Mouse (Mus musculus) heart, embryonic 14.5 days (tissue): ENCODE results near the gene Commd1. TPM values are rescaled to one million over a fixed set of nuclear protein-coding genes. Genes with fewer than 3 reads are reported as not detected.

Source experiments
- ATAC-seq: fragments of 200-750 bp; cut with Nextera tagmentation; 2 replicates; pipeline ENCODE4 v1.8.0; 2017; ENCODE audit warnings: low read depth, moderate TSS enrichment; ENCODE audit not compliant: insufficient number of reproducible peaks, insufficient read depth, low FRiP score
- H3K27ac ChIP-seq, 2 experiments: fragments of 200-500 bp in 1 of 2; fragments of 300-500 bp in 1 of 2; sonication (generic) in 1 of 2; replicated peaks in 1 of 2; 2 replicates each; pipeline ENCODE4 v1.5.1; 2012 to 2014; ENCODE audit warnings: low read depth in 2 of 2, low read length in 2 of 2, control low read depth in 1 of 2, mild to moderate bottlenecking in 1 of 2, mixed read lengths in 1 of 2; ENCODE audit not compliant: control insufficient read depth in 1 of 2, insufficient read depth in 1 of 2
- H3K27me3 ChIP-seq: fragments of 300-500 bp; sonication (generic); 2 replicates; pipeline ENCODE4 v1.6.1; 2014; ENCODE audit warnings: mild to moderate bottlenecking, low read length, control low read depth; ENCODE audit not compliant: control insufficient read depth, insufficient read depth
- H3K36me3 ChIP-seq: fragments of 300-500 bp; sonication (generic); 2 replicates; pipeline ENCODE4 v1.6.1; 2014; ENCODE audit warnings: mild to moderate bottlenecking, control low read depth, low read length, mixed read lengths; ENCODE audit not compliant: control insufficient read depth, insufficient read depth
- H3K4me1 ChIP-seq, 2 experiments: fragments of 200-500 bp in 1 of 2; fragments of 300-500 bp in 1 of 2; sonication (generic) in 1 of 2; 2 replicates each; pipeline ENCODE4 v1.6.1; 2012 to 2014; ENCODE audit warnings: low read length in 2 of 2, control low read depth in 1 of 2, mixed read lengths in 1 of 2; ENCODE audit not compliant: control insufficient read depth in 2 of 2, insufficient read depth in 2 of 2
- H3K4me2 ChIP-seq: fragments of 300-500 bp; sonication (generic); 2 replicates; pipeline ENCODE4 v1.6.1; 2014; ENCODE audit warnings: mild to moderate bottlenecking, low read length
- H3K4me3 ChIP-seq, 2 experiments: fragments of 200-500 bp in 1 of 2; fragments of 300-500 bp in 1 of 2; sonication (generic) in 1 of 2; 2 replicates each; pipeline ENCODE4 v1.5.1; 2012 to 2014; ENCODE audit warnings: low read length in 2 of 2, mild to moderate bottlenecking in 2 of 2, control low read depth in 1 of 2, low read depth in 1 of 2, moderate library complexity in 1 of 2; ENCODE audit not compliant: control insufficient read depth in 1 of 2, insufficient read depth in 1 of 2
- H3K9ac ChIP-seq: fragments of 300-500 bp; sonication (generic); 2 replicates; pipeline ENCODE4 v1.6.1; 2014; ENCODE audit warnings: mild to moderate bottlenecking, low read length
- H3K9me3 ChIP-seq: fragments of 300-500 bp; sonication (generic); 2 replicates; pipeline ENCODE4 v1.6.1; 2016; ENCODE audit warnings: low read length, control low read depth; ENCODE audit not compliant: control insufficient read depth
- WGBS: fragments of 180-500 bp; shearing (Covaris S2); extraction: QIAGEN DNeasy Blood & Tissue Kit; methylation state at CpG from one replicate; pipeline ENCODE4 v1.1.7; 2014; 5-methylcytosine and 5-hydroxymethylcytosine counted together
- polyA plus RNA-seq: library from polyadenylated mRNA; unstranded; fragments of >200 nt; fragmentation: Nextera tagmentation; extraction: Ambion mirVana; gene quantifications from 2 replicates; pipeline ENCODE4 v1.2.1, GENCODE M21; 2014

The Commd1 gene
- polyA plus RNA-seq, 1 experiment from 2014 or later = 392 TPM

DNA sequence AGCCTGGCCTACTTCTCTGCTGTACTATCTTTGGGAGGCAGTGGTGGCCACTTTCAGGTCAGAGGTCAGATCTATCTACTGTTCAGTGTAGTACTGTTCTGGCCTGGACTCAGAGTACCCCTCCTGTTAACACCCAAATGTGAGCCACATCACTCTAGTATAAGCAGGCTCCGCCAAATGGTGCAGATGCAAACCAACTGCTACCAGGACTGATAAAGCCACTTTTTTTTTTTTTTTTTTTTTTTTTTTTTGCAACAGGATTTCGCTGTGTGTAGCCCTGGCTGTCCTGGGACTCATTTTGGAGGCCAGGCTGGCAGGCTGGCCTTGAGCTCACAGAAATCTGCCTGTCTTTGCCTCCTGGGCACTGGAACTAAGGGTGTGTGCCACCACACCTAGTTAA, 43.2 kb downstream of the Commd1 start:
- Histone ChIP-seq H3K4me3 (no peak overlapping the region), H3K27me3 (no peaks in the 10 kb centered on the region), H3K4me2 (no peak overlapping the region), H3K9me3 (no peaks in the 10 kb centered on the region), H3K9ac (no peak overlapping the region), H3K4me1 (no peaks in the 10 kb centered on the region), H3K36me3 (no peaks in the 10 kb centered on the region), H3K27ac (no peak overlapping the region)
- WGBS = 51% methylated on average over 2 of the region's 2 CpGs
- no peak for ATAC-seq

DNA sequence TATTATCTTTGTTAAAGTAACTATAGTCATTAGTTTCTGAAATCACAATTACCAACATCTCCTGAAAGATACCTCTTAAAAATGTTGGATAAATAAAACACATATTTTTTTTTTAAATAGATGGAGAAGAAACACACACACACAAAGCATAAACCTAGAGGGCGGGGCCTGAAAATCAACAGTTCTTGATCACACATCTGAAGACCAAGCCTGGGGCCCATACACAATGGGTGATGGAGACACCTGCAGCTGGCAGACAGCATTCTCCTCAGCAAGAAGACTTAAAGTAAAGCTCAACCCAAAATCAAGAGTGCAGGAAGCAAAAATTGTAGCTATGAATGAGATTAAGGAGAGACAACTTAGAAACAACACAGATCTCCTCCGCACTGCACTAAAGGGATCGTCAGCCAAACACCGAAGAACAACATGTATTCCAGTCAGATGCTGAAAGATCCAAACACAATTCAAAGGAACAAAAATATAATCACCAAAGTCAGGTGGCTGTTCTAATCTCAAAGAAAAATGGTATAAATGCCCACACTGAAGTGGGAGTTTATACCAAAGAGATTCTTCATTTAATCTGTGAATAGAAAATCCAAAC, 44.4 kb downstream of the Commd1 start:
- H3K27me3 ChIP-seq = no peaks in the 10 kb centered on the region
- WGBS = 94% methylated on average over 4 of the region's 4 CpGs

DNA sequence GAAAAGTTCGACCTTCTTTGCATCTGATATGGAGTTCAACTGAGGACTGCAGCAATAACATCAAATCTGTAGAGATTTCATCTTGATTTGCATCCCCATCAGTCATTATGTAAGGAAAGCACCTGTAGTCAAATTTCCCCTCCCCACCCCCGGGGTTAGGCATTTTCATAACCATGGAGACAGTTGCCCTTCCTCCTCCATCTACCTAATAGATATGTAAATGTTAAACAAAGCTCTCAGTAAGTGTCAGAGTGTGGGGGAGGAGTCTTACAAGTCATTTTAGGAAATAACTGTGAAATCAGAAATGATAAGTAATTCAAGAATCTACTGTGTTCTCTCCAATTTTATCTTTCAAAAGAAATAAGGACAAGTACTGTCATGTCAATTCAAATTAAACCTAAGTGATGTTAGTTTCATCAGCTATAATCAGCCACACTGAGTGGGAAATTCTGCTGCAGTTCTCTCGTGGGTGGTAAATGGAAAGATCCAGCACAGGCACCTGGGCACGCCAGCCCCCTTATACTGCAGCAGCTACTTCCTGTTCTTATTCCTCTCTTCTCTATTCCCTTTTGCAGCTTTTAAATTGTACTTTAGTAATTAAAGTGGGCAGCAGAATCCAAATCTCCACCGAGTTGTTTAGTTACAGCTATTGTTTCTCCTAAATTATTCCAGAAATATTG, 45.6 kb downstream of the Commd1 start:
- WGBS = 64% methylated on average over 5 of the region's 5 CpGs

More for the DNA sequence above, 44.4 kb downstream of the Commd1 start:
- no peak overlapping the region for H3K27ac ChIP-seq
- H3K9ac ChIP-seq = no peak overlapping the region
- H3K4me1 ChIP-seq = no peaks in the 10 kb centered on the region
- no peaks in the 10 kb centered on the region for H3K36me3 ChIP-seq
- no peak overlapping the region for H3K4me3 ChIP-seq
- no peak for ATAC-seq
- no peak overlapping the region for H3K4me2 ChIP-seq
- no peaks in the 10 kb centered on the region for H3K9me3 ChIP-seq

DNA sequence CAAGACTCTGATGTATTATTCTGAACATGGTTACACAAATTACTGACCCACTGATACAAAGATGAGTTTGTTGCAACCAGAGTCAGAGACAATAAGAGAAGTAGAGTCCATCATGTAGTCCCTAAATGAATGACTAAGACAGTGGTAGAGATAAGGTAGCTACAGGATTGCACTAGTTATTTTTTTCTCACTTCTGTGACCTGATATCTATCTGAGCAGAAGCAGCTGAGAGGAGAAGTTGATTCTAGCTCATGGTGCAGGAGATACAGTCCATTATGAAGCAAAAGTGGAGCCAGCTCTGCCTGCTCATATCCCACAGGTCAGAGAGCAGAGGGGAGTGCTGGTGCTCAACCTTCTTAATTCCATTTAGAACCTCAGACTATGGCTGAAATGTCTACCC, 50.0 kb downstream of the Commd1 start:
- Histone ChIP-seq H3K4me1 (peaks cover 2 to 14% of the 10 kb centered on the region in 2 experiments; a peak in 2 of 4 replicates), H3K9me3 (no peaks in the 10 kb centered on the region), H3K27ac (no peak overlapping the region), H3K27me3 (no peaks in the 10 kb centered on the region), H3K4me3 (no peak overlapping the region), H3K4me2 (no peak overlapping the region), H3K9ac (no peak overlapping the region), H3K36me3 (no peaks in the 10 kb centered on the region)
- no peak for ATAC-seq

More for the DNA sequence above, 45.6 kb downstream of the Commd1 start:
- no peak for ATAC-seq
- Histone ChIP-seq H3K9me3 (no peaks in the 10 kb centered on the region), H3K4me2 (no peak overlapping the region), H3K4me3 (no peak overlapping the region), H3K9ac (no peak overlapping the region), H3K4me1 (no peaks in the 10 kb centered on the region; a peak in 1 of 4 replicates), H3K36me3 (no peaks in the 10 kb centered on the region), H3K27ac (no peak overlapping the region), H3K27me3 (no peaks in the 10 kb centered on the region)

DNA sequence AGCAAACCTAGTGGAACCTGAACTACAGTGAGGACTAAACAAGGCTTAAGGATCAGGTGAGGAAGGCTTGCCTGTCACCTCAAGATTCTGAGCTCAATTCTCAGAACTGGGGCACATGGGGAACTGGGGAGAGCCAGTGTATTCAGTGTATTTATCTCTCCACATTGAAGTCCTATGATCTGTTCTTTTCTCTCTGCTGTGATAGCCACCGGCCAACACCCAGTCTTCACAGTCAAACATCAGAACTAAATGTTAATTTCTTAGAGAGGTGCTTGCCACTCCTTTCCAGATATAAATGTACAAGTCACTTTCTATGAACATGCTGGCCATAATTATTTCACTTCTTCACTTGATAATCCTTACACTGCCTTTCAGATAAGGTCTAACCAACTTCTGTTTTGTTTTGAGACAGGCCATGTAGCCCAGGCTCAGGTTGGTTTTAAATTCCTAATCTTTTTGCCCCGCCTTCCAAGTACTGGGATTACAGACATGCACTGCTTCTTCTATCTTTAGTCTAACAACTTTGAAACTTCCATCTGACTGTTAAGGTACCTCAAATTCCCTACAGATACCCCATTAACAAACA, 50.8 kb downstream of the Commd1 start:
- 78% methylated on average over 2 of the region's 2 CpGs for WGBS
- ATAC-seq = no peak
- Histone ChIP-seq H3K4me3 (no peak overlapping the region), H3K9me3 (no peaks in the 10 kb centered on the region), H3K27ac (no peak overlapping the region), H3K4me1 (peaks cover 2 to 14% of the 10 kb centered on the region in 2 experiments; a peak in 2 of 4 replicates), H3K9ac (no peak overlapping the region), H3K36me3 (no peaks in the 10 kb centered on the region), H3K27me3 (no peaks in the 10 kb centered on the region), H3K4me2 (no peak overlapping the region)

DNA sequence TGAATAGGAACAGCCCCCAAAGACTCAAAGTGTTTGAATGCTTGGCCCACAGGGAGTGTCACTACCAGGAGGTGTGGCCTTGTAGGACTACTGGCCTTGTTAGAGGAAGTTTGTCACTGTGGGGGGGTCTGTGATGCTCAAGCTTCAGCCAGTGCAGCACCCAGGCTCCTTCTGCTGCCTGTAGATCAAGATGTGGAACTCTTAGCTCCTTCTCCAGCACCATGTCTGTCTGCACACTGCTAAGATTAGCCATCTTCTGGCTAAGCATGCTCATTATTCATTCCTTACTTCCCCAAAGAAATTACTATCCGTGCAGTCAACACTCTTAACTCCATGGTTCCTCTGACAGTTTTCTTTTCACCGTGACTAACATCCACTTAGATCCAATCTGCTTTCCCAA, 52.1 kb downstream of the Commd1 start:
- WGBS = 63% methylated on average over 2 of the region's 2 CpGs

DNA sequence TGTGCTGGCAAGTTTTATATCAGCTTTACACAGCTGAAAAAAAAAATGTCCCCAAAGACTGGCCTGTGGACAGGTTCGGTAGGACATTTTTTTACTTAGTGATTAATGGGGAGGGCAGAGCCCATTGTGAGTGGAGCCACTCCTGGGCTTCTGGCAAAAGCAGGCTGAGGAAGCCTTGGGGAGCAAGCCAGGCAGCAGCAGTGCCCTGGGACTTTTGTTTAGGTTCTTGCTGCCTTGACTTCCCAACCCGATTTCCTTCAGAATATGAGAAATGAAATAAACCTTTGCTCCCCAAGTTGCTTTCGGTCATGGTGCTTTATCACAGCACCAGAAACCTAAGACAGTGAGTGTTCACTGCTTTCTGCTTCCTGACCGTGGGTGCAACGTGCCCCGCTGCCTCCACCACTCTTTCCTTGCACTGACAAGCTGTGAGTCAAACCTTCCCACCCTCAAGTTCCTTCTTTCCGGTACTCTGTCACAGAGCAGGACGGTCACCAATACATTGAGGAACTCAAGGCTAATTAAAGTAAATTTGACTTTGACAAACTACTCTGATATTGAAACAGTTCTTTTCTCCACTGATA, 53.5 kb downstream of the Commd1 start:
- Histone ChIP-seq H3K9me3 (no peaks in the 10 kb centered on the region), H3K4me3 (no peak overlapping the region), H3K4me1 (peaks cover 2 to 14% of the 10 kb centered on the region in 2 experiments; a peak in 2 of 4 replicates), H3K36me3 (no peaks in the 10 kb centered on the region), H3K27ac (no peak overlapping the region), H3K27me3 (no peaks in the 10 kb centered on the region), H3K9ac (no peak overlapping the region), H3K4me2 (no peak overlapping the region)
- ATAC-seq = no peak
- 62% methylated on average over 8 of the region's 8 CpGs for WGBS

More for the DNA sequence above, 52.1 kb downstream of the Commd1 start:
- H3K4me3 ChIP-seq = no peak overlapping the region
- no peak overlapping the region for H3K27ac ChIP-seq
- H3K36me3 ChIP-seq = no peaks in the 10 kb centered on the region
- H3K9ac ChIP-seq = no peak overlapping the region
- H3K4me2 ChIP-seq = no peak overlapping the region
- no peak for ATAC-seq
- peaks cover 2 to 14% of the 10 kb centered on the region in 2 experiments; a peak in 2 of 4 replicates for H3K4me1 ChIP-seq
- H3K9me3 ChIP-seq = no peaks in the 10 kb centered on the region
- H3K27me3 ChIP-seq = no peaks in the 10 kb centered on the region
